Mouse (Mus musculus): ENCODE measurements around the gene Ifi209. TPM values are rescaled to one million over a fixed set of nuclear protein-coding genes. Genes with fewer than 3 reads are reported as not detected.
"Not testable (repeated sequence)": the region's sequence is repeated elsewhere in the genome, so short reads cannot be mapped to it uniquely, and the experiment has no call there.

Gene Ifi209
- total RNA-seq (2021) = not detected

DNA sequence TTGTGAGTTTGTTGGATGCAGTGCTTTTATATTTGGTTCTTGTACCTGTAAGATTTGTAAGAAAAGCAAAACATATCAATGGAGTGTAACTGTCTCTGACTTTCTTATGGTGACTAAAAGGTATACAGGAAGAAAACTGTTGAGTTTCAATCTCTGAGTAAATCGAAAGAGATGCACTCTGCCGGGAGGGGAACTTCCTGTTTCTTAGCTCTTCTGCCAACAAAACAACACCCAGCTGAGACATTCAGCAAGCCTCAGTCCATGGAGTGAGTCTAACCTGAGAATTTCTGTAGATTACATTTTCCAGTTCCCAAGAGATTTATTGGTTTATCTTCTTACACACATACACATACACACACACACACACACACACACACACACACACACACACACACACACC is at the start of gene Ifi209:
Gene Ifi209 (plus strand): TSS at position 296 of the 400 bp plus-strand sequence.
- not testable (repeated sequence) for DNase-seq

GRCm38 (mm10) chr1:173589698-173590097 is 41.0 kb upstream of the Ifi209 start:
- not testable (repeated sequence) for DNase-seq

DNA sequence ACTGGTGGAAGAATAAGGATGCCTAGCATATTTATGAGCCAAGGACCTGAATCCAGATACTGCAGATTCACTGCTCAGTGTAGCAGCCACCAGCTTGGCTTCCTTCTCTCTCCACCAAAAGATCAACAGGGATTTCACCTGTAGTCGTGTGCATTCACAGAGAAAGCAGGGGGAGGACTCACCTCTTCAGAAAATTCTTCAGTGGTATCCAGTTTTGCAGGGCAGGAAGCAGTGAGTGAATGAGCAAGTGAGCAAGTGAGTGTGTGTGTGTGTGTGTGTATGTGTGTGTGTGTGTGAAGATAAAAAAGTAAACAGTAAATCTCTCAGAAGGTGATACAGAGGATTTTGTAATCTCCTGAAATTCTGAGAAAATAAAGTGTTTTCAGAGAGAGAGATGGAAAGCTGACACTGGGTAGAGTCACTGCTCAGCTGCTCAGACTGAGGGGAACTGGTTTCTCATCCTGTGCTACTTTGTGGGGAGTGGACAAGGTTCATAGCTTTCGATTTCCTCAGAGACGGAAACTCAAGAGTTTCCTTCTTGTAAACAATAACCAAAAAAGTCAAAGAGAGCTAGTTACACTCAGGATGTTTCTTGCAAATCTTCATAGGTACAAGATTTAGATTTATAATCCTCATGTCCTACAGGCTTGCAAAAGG is 31.8 kb upstream of the Ifi209 start, which contains the start of gene Ifi213:
Gene Ifi213 (minus strand): TSS at position 437 of the 657 bp plus-strand sequence.
- DNase-seq = not testable (repeated sequence)

GRCm38 (mm10) chr1:173610291-173610690 is 20.4 kb upstream of the Ifi209 start:
- not testable (repeated sequence) for DNase-seq

- not testable (repeated sequence) for DNase-seq
Observed at GRCm38 (mm10) chr1:173622216-173622615, 8.5 kb upstream of the Ifi209 start.

DNA sequence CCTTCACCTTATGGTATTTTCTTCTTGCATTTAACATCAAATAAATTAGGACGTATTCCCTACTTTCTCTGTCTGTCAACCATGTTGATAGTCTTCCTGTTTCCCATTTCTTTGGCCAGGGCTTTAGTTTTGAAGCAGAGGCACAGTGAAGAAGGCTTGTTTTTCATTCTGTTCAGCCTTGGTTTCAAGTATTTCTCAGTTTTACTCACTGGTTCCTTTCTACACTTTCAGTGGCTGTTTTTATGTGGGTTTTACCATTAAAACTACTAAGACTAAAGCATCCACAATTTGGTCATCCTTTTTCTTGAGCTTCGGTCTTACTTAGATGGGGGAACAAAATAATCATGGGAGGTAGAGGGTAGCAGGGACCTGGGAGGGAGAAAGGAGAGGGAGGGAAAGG is 6.7 kb upstream of the Ifi209 start:
- DNase-seq = no peak

GRCm38 (mm10) chr1:173626686-173627085 is 4.0 kb upstream of the Ifi209 start:
- no peak for DNase-seq

DNA sequence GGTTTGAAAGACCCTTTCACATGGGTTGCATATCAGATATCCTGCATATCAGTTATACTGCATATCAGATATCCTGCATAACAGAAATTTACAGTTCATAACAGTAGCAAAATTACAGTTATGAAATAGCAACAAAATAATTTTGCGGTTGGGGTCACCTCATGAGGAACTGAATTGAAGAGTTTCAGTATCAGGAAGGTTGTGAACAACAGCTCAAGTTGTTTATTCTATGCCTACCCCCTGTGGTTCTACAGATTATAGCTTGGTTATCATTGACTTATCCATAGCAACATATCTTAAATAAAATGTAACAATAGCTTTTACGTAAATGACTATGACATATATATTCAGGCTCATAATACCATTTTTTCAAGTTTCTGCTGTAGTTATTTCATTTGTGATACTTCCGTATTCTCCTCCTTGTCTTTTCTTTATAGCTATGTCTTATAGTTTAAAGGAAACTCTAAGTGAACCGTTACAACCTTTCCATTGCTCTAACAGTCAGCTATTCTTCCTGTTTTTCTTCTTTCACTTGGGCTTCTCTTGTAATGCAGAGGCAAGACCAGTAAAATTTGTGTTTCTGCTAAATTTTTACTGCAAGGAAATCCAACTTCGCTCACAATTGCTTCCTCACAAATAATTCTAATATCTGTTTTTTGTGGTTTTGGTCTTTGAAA is 3.4 kb downstream of the Ifi209 start:
- DNase-seq = no peak

GRCm38 (mm10) chr1:173645393-173645792 is 14.7 kb downstream of the Ifi209 start:
- DNase-seq = no peak

DNA sequence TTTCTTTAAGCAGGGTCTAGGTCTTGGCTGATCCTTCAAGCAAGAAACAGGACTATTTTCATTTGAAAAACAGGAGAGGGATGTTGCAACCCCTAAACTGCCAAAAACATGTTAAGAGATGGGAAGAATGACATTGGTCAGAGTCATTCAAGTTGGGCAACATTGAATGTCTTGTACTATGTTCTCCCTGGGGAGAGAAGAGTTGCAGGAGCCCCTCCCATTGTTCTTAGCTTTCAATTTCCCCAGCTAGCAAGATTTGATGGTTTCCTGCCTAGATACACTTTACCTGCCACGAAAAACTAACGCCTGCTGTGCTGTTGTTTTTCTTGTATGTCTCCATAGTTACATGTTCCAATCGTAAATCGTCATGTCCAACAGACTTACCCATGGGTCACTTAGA is 27.3 kb downstream of the Ifi209 start:
- DNase-seq = no peak

DNA sequence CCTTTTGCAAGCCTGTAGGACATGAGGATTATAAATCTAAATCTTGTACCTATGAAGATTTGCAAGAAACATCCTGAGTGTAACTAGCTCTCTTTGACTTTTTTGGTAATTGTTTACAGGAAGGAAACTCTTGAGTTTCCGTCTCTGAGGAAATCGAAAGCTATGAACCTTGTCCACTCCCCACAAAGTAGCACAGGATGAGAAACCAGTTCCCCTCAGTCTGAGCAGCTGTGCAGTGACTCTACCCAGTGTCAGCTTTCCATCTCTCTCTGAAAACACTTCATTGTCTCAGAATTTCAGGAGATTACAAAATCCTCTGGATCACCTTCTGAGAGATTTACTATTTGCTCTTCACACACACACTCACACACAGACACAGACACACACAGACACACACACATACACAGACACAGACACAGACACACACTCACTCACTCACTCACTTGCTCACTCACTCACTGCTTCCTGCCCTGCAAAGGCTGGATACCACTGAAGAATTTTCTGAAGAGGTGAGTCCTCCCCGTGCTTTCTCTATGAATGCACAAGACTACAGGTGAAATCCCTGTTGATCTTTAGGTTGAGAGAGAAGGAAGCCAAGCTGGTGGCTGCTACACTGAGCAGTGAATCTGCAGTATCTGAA is 42.9 kb downstream of the Ifi209 start, which contains the start of gene Ifi208:
Gene Ifi208 (plus strand): TSS at position 218 of the 640 bp plus-strand sequence.
- DNase-seq = not testable (repeated sequence)

GRCm38 (mm10) chr1:173678605-173679004 is 47.9 kb downstream of the Ifi209 start:
- not testable (repeated sequence) for DNase-seq

- DNase-seq = no peak
Observed at GRCm38 (mm10) chr1:173694270-173694669, 63.6 kb downstream of the Ifi209 start.

Small RNAs within 50 kb of the gene (microRNA-seq; reads per million reads assigned to microRNA genes)
- 0 reads per million in 2 experiments for gene Gm44339

Other genes starting within 250 kb of the Ifi209 start
- gene Ifi206, start 139.9 kb upstream of the Ifi209 start, total RNA-seq (2021) = not detected
- gene Ifi214, start 95.0 kb upstream of the Ifi209 start, total RNA-seq (2021) = not detected
- not detected for gene Ifi213, start 31.6 kb upstream of the Ifi209 start, total RNA-seq (2021)
- gene Ifi208, start 42.8 kb downstream of the Ifi209 start, total RNA-seq (2021) = not detected
- under 1 TPM; 0.15 to 0.61 TPM for gene Ifi207, start 110.8 kb downstream of the Ifi209 start, total RNA-seq (2021)
- under 1 TPM; 0.18 to 0.25 TPM for gene Ifi204, start 136.0 kb downstream of the Ifi209 start, total RNA-seq (2021)